Mouse (Mus musculus) megakaryocyte-erythroid progenitor cell, adult 5 weeks (primary cell): ENCODE results near the gene Slk. TPM values are rescaled to one million over a fixed set of nuclear protein-coding genes. Genes with fewer than 3 reads are reported as not detected.

Source experiments
- polyA plus RNA-seq: library from polyadenylated mRNA; stranded (reverse); fragments of >175 nt; gene quantifications from 2 replicates; pipeline ENCODE4 v1.2.3, GENCODE M21; 2012

Gene Slk
- polyA plus RNA-seq, result 21.2 and 30.1 TPM in 2 replicates

GRCm38 (mm10) chr19:47579225-47579787 is at the start of gene Slk:
TSS of gene Slk (plus strand) at chr19:47579678.

GRCm38 (mm10) chr19:47537300-47537792 is 42.1 kb upstream of the Slk start, which contains the start of gene Stn1:
TSS of gene Stn1 (minus strand) at chr19:47537507.

GRCm38 (mm10) chr19:47691994-47692393 is 112.5 kb downstream of the Slk start, which contains the start of gene Col17a1:
TSS of gene Col17a1 (minus strand) at chr19:47692094.

Other genes starting within 250 kb of the Slk start
- 6.2 and 7.8 TPM in 2 replicates for gene Sh3pxd2a, start 115.3 kb upstream of the Slk start, polyA plus RNA-seq
- 2.1 and 4.1 TPM in 2 replicates for gene Stn1, start 42.2 kb upstream of the Slk start, polyA plus RNA-seq
- 0.59 and 1.1 TPM in 2 replicates for gene Col17a1, start 112.4 kb downstream of the Slk start, polyA plus RNA-seq
- 29.4 and 40.5 TPM in 2 replicates for gene Sfr1, start 152.0 kb downstream of the Slk start, polyA plus RNA-seq